Mouse (Mus musculus) E14TG2a.4 (cell line): ENCODE data around the gene Spop.

Experiments used
- CTCF ChIP-seq: conservative IDR thresholded peaks from 2 replicates; pipeline ENCODE4 v1.5.1; 2014; ENCODE audit warnings: low read length
- NANOG ChIP-seq: IDR thresholded peaks from 2 replicates; pipeline ENCODE4 v1.6.1; 2014; ENCODE audit warnings: borderline replicate concordance, low read length, mixed read lengths

GRCm38 (mm10) chr11:95517162-95517561, 103.3 kb downstream of the Spop start:
- TF ChIP-seq CTCF (no peak), NANOG (no peak)
